In genomic region chr9:101612971-101613370, GRCm38 (mm10) we compare ENCODE assay signal across 21 mouse cellular contexts.
A peak's percentile ranks its signal among the peaks of the same experiment; 100 is the strongest.
DNase-seq lines count a peak whose midpoint lies in the region; ATAC-seq and TF ChIP-seq lines count a peak whose summit lies in the region.
"Had no signal": no experiment of that assay in that cellular context is flagged by ENCODE, and none has a peak within 500 bp of the region (broad histone marks: within the 10 kb centered on the region; RNA-seq: fewer than 3 reads in every experiment).

No protein-coding gene starts in this region.

- no peak for ATAC-seq in intestine, embryonic 16.5 days
- no peak for ATAC-seq in intestine, postnatal 0 days
- ATAC-seq: activated CD4-positive, CD25-positive, alpha-beta regulatory T cell, adult 4 months; forebrain, embryonic 15.5 days; Patski had no signal

- H3K4me3 ChIP-seq in intestine, embryonic 16.5 days (ENCODE audit: low read length), result no peak overlapping the region
- H3K4me3 ChIP-seq in intestine, postnatal 0 days (ENCODE audit: low read depth, low read length), result no peak overlapping the region
- H3K4me3 ChIP-seq: embryonic facial prominence, embryonic 15.5 days; erythroblast, embryonic 14.5 days; forebrain, embryonic 10.5 days; forebrain, embryonic 15.5 days; heart, adult 2 months; hindbrain, embryonic 10.5 days had no signal

- no peaks in the 10 kb centered on the region for H3K9me3 ChIP-seq in intestine, embryonic 16.5 days (ENCODE audit: control insufficient read depth, low read length)
- H3K9me3 ChIP-seq in intestine, postnatal 0 days (ENCODE audit: control insufficient read depth), result no peaks in the 10 kb centered on the region
- H3K9me3 ChIP-seq: embryonic facial prominence, embryonic 15.5 days; forebrain, embryonic 10.5 days; forebrain, embryonic 15.5 days; hindbrain, embryonic 10.5 days had no signal

- peak; percentile 23 for DNase-seq in cerebellum, adult 8-10 months
- no peak for DNase-seq in cerebellum, adult 11 months
- peak; percentile 35 for DNase-seq in cerebellum, adult 9-11 months
- DNase-seq in cerebellum, postnatal 14 days, result peak; percentile 30 to 44
- DNase-seq in layer of hippocampus, adult 9-11 months, result no peak
- DNase-seq: embryo, embryonic 11 days; gastrocnemius, postnatal 10 days; kidney, adult 18-20 months had no signal

- H3K4me1 ChIP-seq in intestine, embryonic 16.5 days (ENCODE audit: control insufficient read depth, insufficient read depth, low read length), result peaks cover 5% of the 10 kb centered on the region; the same call in 1 of the 2 replicates
- H3K4me1 ChIP-seq in intestine, postnatal 0 days (replicated peaks; ENCODE audit: control insufficient read depth, insufficient read depth, low read length), result no peaks in the 10 kb centered on the region
- H3K4me1 ChIP-seq: embryonic facial prominence, embryonic 15.5 days; forebrain, embryonic 15.5 days; hindbrain, embryonic 10.5 days had no signal

- no peak overlapping the region for H3K9ac ChIP-seq in intestine, embryonic 16.5 days (ENCODE audit: low read depth, low read length)
- H3K9ac ChIP-seq in intestine, postnatal 0 days (ENCODE audit: low read depth, low read length), result no peak overlapping the region
- H3K9ac ChIP-seq: embryonic facial prominence, embryonic 15.5 days; forebrain, embryonic 15.5 days; hindbrain, embryonic 14.5 days had no signal

- H3K4me2 ChIP-seq in intestine, embryonic 16.5 days (ENCODE audit: low read depth, low read length), result no peak overlapping the region
- no peak overlapping the region for H3K4me2 ChIP-seq in intestine, postnatal 0 days (replicated peaks; ENCODE audit: low read depth)
- H3K4me2 ChIP-seq: embryonic facial prominence, embryonic 15.5 days; forebrain, embryonic 15.5 days; heart, embryonic 11.5 days; hindbrain, embryonic 14.5 days had no signal

- TF ChIP-seq CTCF in intestine, postnatal 0 days (IDR thresholded peaks at IDR 0.05; ENCODE audit: low read depth), result no peak

- 67% methylated on average over 5 of the region's 5 CpGs for WGBS in intestine, embryonic 16.5 days
- 73% methylated on average over 5 of the region's 5 CpGs for WGBS in intestine, postnatal 0 days

- no peaks in the 10 kb centered on the region for H3K27me3 ChIP-seq in intestine, embryonic 16.5 days (replicated peaks; ENCODE audit: control insufficient read depth, insufficient read depth, low read length)
- no peaks in the 10 kb centered on the region for H3K27me3 ChIP-seq in intestine, postnatal 0 days (replicated peaks; ENCODE audit: control insufficient read depth, insufficient read depth, low read length)
- H3K27me3 ChIP-seq: CH12.LX; embryonic facial prominence, embryonic 15.5 days; forebrain, embryonic 15.5 days; Patski had no signal

- no peaks in the 10 kb centered on the region for H3K36me3 ChIP-seq in intestine, embryonic 16.5 days (ENCODE audit: control insufficient read depth, insufficient read depth, low read length)
- no peaks in the 10 kb centered on the region for H3K36me3 ChIP-seq in intestine, postnatal 0 days (ENCODE audit: control insufficient read depth, insufficient read depth)
- H3K36me3 ChIP-seq: embryonic facial prominence, embryonic 15.5 days; forebrain, embryonic 10.5 days; forebrain, embryonic 15.5 days; hindbrain, embryonic 10.5 days had no signal

- 0 out of 2 replicates have a peak overlapping the region, but pooled peaks have one; percentile 26 for H3K27ac ChIP-seq in intestine, embryonic 16.5 days (ENCODE audit: low read length)
- no peak overlapping the region for H3K27ac ChIP-seq in intestine, postnatal 0 days (ENCODE audit: low read depth, low read length)
- H3K27ac ChIP-seq: embryonic facial prominence, embryonic 15.5 days; forebrain, embryonic 10.5 days; forebrain, embryonic 15.5 days; heart, adult 2 months; hindbrain, embryonic 10.5 days; hindbrain, embryonic 14.5 days had no signal

Comparison
In these comparisons a context has a peak if more than half of its experiments do, and no peak if none do; other contexts are left out.
1. DNase-seq: peak in cerebellum, adult 8-10 months (single experiment), cerebellum, adult 9-11 months (single experiment) and cerebellum, postnatal 14 days (2 of 2); none in cerebellum, adult 11 months (single experiment) and layer of hippocampus, adult 9-11 months (single experiment).